Mouse (Mus musculus) liver, adult 2 months (tissue): ENCODE measurements around the gene Lpp.

Experiments used
- CTCF ChIP-seq: fragments of 200-500 bp; IDR thresholded peaks from 2 replicates; pipeline ENCODE4 v1.5.1; 2011; ENCODE audit warnings: low read depth, low read length, control low read depth
- POLR2A ChIP-seq: fragments of 200-500 bp; IDR thresholded peaks from 2 replicates; pipeline ENCODE4 v1.6.1; 2011; ENCODE audit warnings: low read length, control low read depth; ENCODE audit not compliant: insufficient read depth; ENCODE audit errors: extremely low read depth

DNA sequence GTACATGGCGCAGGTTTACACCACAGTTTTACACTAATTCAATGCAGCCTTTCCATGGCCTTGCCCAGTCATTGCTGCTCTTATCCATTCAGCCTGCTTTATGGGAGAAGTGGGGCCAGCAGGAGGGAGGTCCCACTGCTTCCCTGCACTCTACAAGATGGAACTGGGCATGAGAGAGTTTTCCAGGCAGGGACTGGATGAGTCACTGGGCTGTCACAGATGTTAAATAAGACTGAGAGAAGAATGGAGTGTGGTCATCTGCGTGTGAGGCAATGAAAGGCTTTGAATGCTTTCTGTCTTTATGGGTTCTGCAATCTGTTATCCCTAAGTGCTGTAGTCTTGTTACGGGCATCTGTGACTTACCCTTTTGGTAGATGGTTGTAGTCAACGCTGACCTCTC is 102.2 kb downstream of the Lpp start:
- TF ChIP-seq CTCF: no peak
- TF ChIP-seq POLR2A: no peak
